Mouse (Mus musculus) embryonic facial prominence, embryonic 11.5 days (tissue): ENCODE measurements around the gene Tlr7. TPM values are rescaled to one million over a fixed set of nuclear protein-coding genes. Genes with fewer than 3 reads are reported as not detected.
"Not testable (repeated sequence)": the region's sequence is repeated elsewhere in the genome, so short reads cannot be mapped to it uniquely, and the experiment has no call there.

Experiments
- ATAC-seq: fragments of 200-750 bp; cut with Nextera tagmentation; replicated peaks from 2 replicates; pipeline ENCODE4 v1.8.0; 2017; ENCODE audit warnings: low read depth; ENCODE audit not compliant: insufficient number of reproducible peaks, low FRiP score, low TSS enrichment
- DNase-seq: peaks from one replicate; pipeline ENCODE4 v3.0.0-alpha.2; 2015; ENCODE audit warnings: low spot score
- H3K27ac ChIP-seq: fragments of 300-500 bp; sonication (generic); replicated peaks from 2 replicates; pipeline ENCODE4 v1.5.1; 2014; ENCODE audit warnings: mild to moderate bottlenecking, low read depth, low read length, control low read depth
- H3K27me3 ChIP-seq: fragments of 300-500 bp; sonication (generic); 2 replicates; pipeline ENCODE4 v1.6.1; 2014; ENCODE audit warnings: mild to moderate bottlenecking, low read length, moderate library complexity, mixed read lengths; ENCODE audit not compliant: control insufficient read depth, insufficient read depth
- H3K36me3 ChIP-seq: fragments of 300-500 bp; sonication (generic); replicated peaks from 2 replicates; pipeline ENCODE4 v1.6.1; 2014; ENCODE audit warnings: low read depth, mild to moderate bottlenecking, low read length, moderate library complexity, mixed read lengths; ENCODE audit not compliant: control insufficient read depth, insufficient read depth
- H3K4me1 ChIP-seq: fragments of 300-500 bp; sonication (generic); 2 replicates; pipeline ENCODE4 v1.6.1; 2014; ENCODE audit warnings: low read length, mixed read lengths; ENCODE audit not compliant: control insufficient read depth, insufficient read depth
- H3K4me2 ChIP-seq: fragments of 300-500 bp; sonication (generic); 2 replicates; pipeline ENCODE4 v1.6.1; 2014; ENCODE audit warnings: low read depth, mild to moderate bottlenecking, control low read depth, low read length, moderate library complexity
- H3K4me3 ChIP-seq: fragments of 300-500 bp; sonication (generic); 2 replicates; pipeline ENCODE4 v1.5.1; 2014; ENCODE audit warnings: low read depth, low read length, control low read depth
- H3K9ac ChIP-seq: fragments of 300-500 bp; sonication (generic); replicated peaks from 2 replicates; pipeline ENCODE4 v1.6.1; 2014; ENCODE audit warnings: mild to moderate bottlenecking, control low read depth, low read length
- H3K9me3 ChIP-seq: fragments of 300-500 bp; sonication (generic); replicated peaks from 2 replicates; pipeline ENCODE4 v1.6.1; 2016; ENCODE audit warnings: mild to moderate bottlenecking, low read length, inconsistent platforms, mixed read lengths; ENCODE audit not compliant: control insufficient read depth
- WGBS: fragments of 180-500 bp; shearing (Covaris S2); extraction: QIAGEN DNeasy Blood & Tissue Kit; methylation state at CpG from one replicate; pipeline ENCODE4 v1.1.7; 2014; 5-methylcytosine and 5-hydroxymethylcytosine counted together
- polyA plus RNA-seq: library from polyadenylated mRNA; unstranded; fragments of >200 nt; fragmentation: Nextera tagmentation; extraction: Ambion mirVana; gene quantifications from 2 replicates; pipeline ENCODE4 v1.2.1, GENCODE M21; 2014

The Tlr7 gene
- 0.50 and 0.73 TPM in 2 replicates for polyA plus RNA-seq

- Histone ChIP-seq H3K36me3 (no peaks in the 10 kb centered on the region), H3K27me3 (no peaks in the 10 kb centered on the region), H3K4me2 (no peak within 1 kb of the TSS), H3K4me3 (no peak within 1 kb of the TSS), H3K27ac (no peak within 1 kb of the TSS), H3K4me1 (no peaks in the 10 kb centered on the region), H3K9me3 (no peaks in the 10 kb centered on the region), H3K9ac (no peak within 1 kb of the TSS)
- 69% methylated on average over 6 of the region's 6 CpGs for WGBS
- DNase-seq (no peak), ATAC-seq (no peak)
Observed at GRCm38 (mm10) chrX:167330399-167330798, at the start of gene Tlr7. Gene Tlr7 (minus strand): TSS chrX:167330558.

GRCm38 (mm10) chrX:167380073-167380472 is 49.7 kb upstream of the Tlr7 start:
- no peaks in the 10 kb centered on the region for H3K27me3 ChIP-seq
- no peak for DNase-seq
- WGBS, result 68% methylated on average over 4 of the region's 4 CpGs

GRCm38 (mm10) chrX:167361231-167361630 is 30.9 kb upstream of the Tlr7 start:
- WGBS, result 92% methylated on average over 3 of the region's 3 CpGs
- H3K27me3 ChIP-seq, H3K9me3 ChIP-seq, H3K4me1 ChIP-seq, H3K4me3 ChIP-seq, DNase-seq, H3K36me3 ChIP-seq, H3K27ac ChIP-seq, H3K4me2 ChIP-seq, ATAC-seq, H3K9ac ChIP-seq: not testable (repeated sequence)

More at GRCm38 (mm10) chrX:167380073-167380472, 49.7 kb upstream of the Tlr7 start:
- Histone ChIP-seq H3K9me3 (no peaks in the 10 kb centered on the region), H3K4me2 (no peak overlapping the region), H3K36me3 (no peaks in the 10 kb centered on the region), H3K27ac (no peak overlapping the region), H3K4me3 (no peak overlapping the region), H3K4me1 (no peaks in the 10 kb centered on the region), H3K9ac (no peak overlapping the region)
- no peak for ATAC-seq

GRCm38 (mm10) chrX:167359704-167360103 is 29.3 kb upstream of the Tlr7 start:
- H3K27me3 ChIP-seq, result no peaks in the 10 kb centered on the region
- no peak for DNase-seq
- H3K9ac ChIP-seq, result no peak overlapping the region
- no peak overlapping the region for H3K4me3 ChIP-seq
- H3K36me3 ChIP-seq, result no peaks in the 10 kb centered on the region
- ATAC-seq, result no peak
- H3K4me2 ChIP-seq, result no peak overlapping the region
- no peaks in the 10 kb centered on the region for H3K4me1 ChIP-seq
- no peak overlapping the region for H3K27ac ChIP-seq
- H3K9me3 ChIP-seq, result no peaks in the 10 kb centered on the region
- 95% methylated on average over 7 of the region's 7 CpGs for WGBS

- Histone ChIP-seq H3K4me2 (no peak overlapping the region), H3K9me3 (no peaks in the 10 kb centered on the region), H3K27ac (no peak overlapping the region), H3K27me3 (no peaks in the 10 kb centered on the region), H3K4me3 (no peak overlapping the region), H3K36me3 (no peaks in the 10 kb centered on the region), H3K4me1 (no peaks in the 10 kb centered on the region), H3K9ac (no peak overlapping the region)
- ATAC-seq, result no peak
- WGBS, result 81% methylated on average over 2 of the region's 2 CpGs
- no peak for DNase-seq
Observed at GRCm38 (mm10) chrX:167357415-167357814, 27.1 kb upstream of the Tlr7 start.

GRCm38 (mm10) chrX:167355965-167356364 is 25.6 kb upstream of the Tlr7 start:
- H3K4me1 ChIP-seq, result no peaks in the 10 kb centered on the region
- no peaks in the 10 kb centered on the region for H3K36me3 ChIP-seq
- H3K4me2 ChIP-seq, result no peak overlapping the region
- DNase-seq, result no peak
- no peak overlapping the region for H3K27ac ChIP-seq
- no peaks in the 10 kb centered on the region for H3K9me3 ChIP-seq
- no peaks in the 10 kb centered on the region for H3K27me3 ChIP-seq
- WGBS, result 90% methylated on average over 3 of the region's 3 CpGs
- no peak for ATAC-seq
- H3K4me3 ChIP-seq, result no peak overlapping the region
- no peak overlapping the region for H3K9ac ChIP-seq

GRCm38 (mm10) chrX:167353617-167354016 is 23.3 kb upstream of the Tlr7 start:
- no peaks in the 10 kb centered on the region for H3K36me3 ChIP-seq
- ATAC-seq (no peak), DNase-seq (no peak)
- H3K4me2 ChIP-seq, result no peak overlapping the region
- no peaks in the 10 kb centered on the region for H3K9me3 ChIP-seq
- no peaks in the 10 kb centered on the region for H3K4me1 ChIP-seq
- H3K9ac ChIP-seq, result no peak overlapping the region
- WGBS, result 81% methylated on average over 2 of the region's 2 CpGs
- H3K4me3 ChIP-seq, result no peak overlapping the region
- no peak overlapping the region for H3K27ac ChIP-seq
- peaks cover 2% of the 10 kb centered on the region; the same call in 1 of the 2 replicates for H3K27me3 ChIP-seq

GRCm38 (mm10) chrX:167346440-167346839 is 16.1 kb upstream of the Tlr7 start:
- no peak for DNase-seq
- Histone ChIP-seq H3K4me3 (no peak overlapping the region), H3K27ac (no peak overlapping the region), H3K9me3 (no peaks in the 10 kb centered on the region), H3K27me3 (peaks cover 2% of the 10 kb centered on the region; the same call in 1 of the 2 replicates), H3K4me2 (no peak overlapping the region), H3K4me1 (no peaks in the 10 kb centered on the region), H3K9ac (no peak overlapping the region), H3K36me3 (no peaks in the 10 kb centered on the region)
- no peak for ATAC-seq
- WGBS, result 63% methylated on average over 1 of the region's 1 CpGs
